Mouse (Mus musculus): ENCODE results near the gene Rtf1.

- TF ChIP-seq CTCF (IDR thresholded peaks at IDR 0.05; ENCODE audit: borderline replicate concordance, insufficient read depth, low read depth, low read length) (no peak), POLR2A (IDR thresholded peaks at IDR 0.05; ENCODE audit: borderline replicate concordance, insufficient read depth, low read length) (no peak)
These were observed 38.1 kb upstream of the Rtf1 start for GRCm38 (mm10) chr2:119636781-119637180.

All from cerebellum, adult 2 months (tissue).